Mouse (Mus musculus): Measurements from ENCODE around the gene Tceal3.
"Not testable (repeated sequence)": the region's sequence is repeated elsewhere in the genome, so short reads cannot be mapped to it uniquely, and the experiment has no call there.

The Tceal3 gene

DNA sequence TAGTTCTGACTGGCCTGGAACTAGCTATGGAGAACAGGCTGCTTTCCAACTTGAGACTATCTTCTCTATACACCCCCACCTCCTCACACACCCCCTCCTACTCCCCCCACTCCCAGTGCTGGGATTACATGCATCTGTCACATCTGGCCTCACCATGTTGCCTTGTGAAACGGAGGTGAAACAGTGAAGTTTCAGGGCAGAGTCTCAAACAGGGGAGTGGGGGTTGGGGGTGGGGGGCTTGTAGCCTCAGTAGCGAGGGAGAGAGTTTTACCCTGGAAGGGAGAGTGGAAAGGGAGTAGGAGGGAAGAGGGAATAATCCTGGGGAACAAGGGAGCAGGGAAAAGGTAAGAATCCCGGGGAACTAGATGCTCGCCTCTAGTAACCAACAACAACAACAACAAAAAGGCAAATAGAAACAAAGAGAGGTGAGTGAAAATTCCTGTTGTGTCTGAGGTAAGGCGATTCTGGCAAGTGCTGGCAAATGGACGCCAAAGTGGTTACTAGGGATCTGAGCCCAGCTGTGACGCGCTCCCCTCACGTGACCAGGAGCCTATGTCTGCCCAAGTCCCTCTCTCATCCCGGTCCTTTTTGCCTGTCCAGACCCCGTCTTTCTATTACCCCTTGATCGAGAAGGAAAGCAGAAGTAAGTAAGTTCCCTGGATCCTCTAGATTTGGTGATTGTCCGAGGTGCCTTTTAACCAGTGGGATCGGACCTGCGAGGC is 117.0 kb downstream of the Tceal3 start, which contains the start of gene Tceal1:
TSS of gene Tceal1 (plus strand) at position 537 of the 722 bp plus-strand sequence.
- DNase-seq (ENCODE audit: low read depth, low spot score) = peak; percentile 22

DNA sequence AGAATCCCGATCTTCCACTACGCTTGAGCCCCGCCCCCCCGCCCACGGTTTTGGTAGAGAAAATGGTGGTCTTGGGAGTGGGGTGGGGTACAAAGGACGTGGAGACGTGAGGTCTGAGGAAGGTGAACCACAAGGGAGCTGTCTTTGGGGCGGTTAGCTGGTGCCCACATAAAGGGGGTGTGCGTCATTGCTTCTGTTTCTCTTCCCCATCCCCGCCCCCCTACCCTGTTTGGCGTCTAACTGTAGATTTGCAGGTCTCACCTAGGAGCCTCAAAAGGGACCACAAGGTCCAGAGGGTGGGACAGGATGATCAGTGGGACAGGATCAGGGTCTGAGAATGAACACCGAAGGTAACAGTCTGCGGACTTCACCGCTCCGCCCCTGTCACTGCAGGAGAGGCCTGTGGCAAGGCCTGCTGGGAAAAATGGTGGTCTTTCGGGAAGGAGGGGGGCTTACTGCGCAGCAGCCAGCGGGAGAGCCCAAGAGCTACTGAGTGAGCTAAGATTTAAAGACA is 117.6 kb downstream of the Tceal3 start:
- DNase-seq (ENCODE audit: low read depth, low spot score) = peak; percentile 55

DNA sequence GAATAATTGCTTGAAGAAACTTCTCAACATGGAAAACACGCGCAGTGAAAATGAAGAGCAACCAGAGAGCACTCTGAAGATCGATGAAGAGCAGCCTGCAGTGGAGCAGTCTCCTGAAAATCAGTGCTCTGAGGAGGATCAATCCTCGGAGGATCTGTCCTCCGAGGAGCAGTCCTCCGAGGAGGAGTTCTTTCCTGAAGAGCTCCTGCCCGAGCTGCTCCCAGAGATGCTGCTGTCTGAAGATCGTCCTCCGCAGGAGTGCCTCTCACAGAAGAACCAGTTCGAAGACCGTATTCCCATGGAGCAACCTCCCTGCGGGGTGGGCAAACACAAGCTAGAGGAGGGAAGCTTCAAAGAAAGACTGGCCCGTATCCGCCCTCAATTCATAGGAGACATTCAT is 118.1 kb downstream of the Tceal3 start:
- DNase-seq (ENCODE audit: low read depth, low spot score) = no peak

DNA sequence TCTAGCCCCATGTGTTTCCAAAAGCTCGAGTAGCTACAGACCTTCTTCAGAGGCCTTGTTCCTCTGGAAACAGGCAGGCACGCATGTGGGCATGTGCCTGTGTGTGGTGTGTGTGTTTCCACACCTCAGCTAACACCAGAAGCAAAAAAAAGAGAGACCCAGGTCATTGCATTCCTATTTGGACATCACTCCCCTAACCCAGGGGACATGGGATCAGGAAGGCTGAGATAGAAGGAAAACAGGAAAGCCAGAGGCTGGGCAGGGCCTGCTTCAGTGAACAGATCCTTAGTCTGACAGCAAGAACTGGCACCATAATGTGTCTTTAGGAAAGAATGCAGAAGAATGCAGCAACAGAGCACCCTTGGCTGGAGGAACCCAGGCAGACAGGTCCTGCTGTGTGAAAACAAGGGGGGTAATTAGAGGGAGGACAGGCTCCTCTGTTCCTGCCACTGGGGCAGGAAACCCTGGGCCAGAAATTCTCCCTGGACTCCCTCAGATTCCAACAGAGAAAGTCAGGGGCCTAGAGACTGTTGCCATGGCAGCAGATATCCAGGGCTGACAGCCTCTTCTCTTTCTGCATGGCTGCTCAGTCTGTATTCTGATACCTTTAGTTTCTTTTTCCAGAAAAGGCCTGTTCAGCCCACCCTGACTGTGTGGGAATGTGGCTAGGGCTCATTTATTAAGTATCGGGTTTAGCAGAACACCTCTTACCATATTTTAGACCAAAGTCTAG is 124.3 kb downstream of the Tceal3 start:
- DNase-seq (ENCODE audit: low read depth, low spot score) = not testable (repeated sequence)
